Mouse (Mus musculus) ovary, postnatal 36 days (tissue): ENCODE results near the gene Ednra.
"Not testable (repeated sequence)": the region's sequence is repeated elsewhere in the genome, so short reads cannot be mapped to it uniquely, and the experiment has no call there.

Experiments used
- DNase-seq: peaks from one replicate; pipeline ENCODE4 v3.0.0; 2022; ENCODE audit warnings: low spot score, mixed read lengths

The Ednra gene

DNA sequence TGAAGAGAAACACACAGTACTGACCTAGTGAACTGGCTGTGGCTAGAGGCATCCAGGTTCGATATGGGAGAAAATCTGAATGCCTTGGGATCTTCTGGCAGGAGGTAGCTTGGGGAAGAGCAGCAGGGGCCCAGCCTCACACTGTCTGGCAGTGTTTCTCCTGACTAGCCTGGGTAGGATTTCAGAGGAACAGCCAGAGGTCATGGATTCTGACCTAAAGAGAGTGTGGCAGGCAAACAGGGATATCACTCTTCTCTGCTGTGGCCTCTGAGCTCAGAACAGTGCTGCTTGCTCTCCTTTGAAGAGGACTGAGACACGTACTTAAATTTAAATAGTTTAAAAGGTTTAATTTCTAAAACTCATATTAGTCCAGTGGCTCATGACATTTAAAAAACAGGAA is 7.2 kb downstream of the Ednra start:
- DNase-seq: no peak

DNA sequence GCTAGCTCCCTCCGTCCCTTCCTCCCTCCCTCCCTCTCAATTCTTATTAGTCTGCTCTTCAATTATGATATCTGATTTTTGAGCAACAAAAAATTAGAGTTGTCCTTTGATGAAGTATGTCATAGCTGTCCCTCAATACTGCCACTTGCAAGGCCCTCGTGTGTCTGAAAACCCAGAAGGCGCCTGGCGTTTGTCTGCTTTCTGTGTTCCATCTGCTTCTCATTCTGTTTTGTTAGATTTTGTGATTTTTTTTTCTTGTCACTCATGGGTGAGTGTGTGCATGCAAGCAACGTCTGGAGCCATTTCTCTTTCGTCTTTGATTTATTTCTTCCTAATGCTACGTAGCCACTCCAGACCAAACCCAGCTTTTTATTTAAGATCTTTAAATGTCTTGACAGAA is 9.8 kb downstream of the Ednra start:
- no peak for DNase-seq

DNA sequence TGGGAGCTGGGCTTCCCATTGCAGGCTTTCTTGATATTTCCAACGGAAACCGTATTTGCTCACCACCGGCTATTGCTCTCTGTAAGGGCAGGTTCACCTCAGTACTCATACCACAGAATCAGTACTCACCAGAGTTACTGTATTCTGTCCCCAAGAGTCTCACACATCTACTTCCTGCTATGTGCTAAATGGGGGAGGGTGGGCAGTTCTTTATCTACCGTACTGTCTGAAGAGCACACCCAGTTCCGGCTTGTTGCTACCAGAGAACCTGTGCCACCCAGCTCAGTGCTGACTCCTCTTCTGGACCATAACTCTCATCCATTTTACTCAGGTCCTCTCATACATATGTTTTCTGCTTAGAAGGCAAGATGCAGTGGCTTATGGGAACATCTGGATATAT is 10.6 kb downstream of the Ednra start:
- no peak for DNase-seq

DNA sequence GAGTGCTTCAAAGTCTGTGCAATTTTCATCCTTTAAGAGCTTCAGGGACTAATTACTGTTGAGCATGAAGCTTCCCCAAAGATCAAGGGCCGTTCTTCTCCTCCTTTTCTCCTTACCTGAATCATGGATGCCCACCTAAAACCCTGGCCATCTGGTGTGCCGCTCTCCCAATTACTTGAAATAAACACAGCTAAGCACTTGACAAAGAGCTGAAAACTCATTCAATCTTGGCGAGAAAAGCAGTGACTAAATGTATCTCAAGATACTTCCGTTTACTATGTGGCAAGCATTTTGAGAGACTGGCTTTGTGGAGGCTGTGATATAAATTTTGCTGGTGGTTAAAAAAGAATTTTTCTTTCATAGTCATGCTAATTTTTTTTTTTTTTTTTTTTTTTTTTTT is 19.5 kb downstream of the Ednra start:
- no peak for DNase-seq

DNA sequence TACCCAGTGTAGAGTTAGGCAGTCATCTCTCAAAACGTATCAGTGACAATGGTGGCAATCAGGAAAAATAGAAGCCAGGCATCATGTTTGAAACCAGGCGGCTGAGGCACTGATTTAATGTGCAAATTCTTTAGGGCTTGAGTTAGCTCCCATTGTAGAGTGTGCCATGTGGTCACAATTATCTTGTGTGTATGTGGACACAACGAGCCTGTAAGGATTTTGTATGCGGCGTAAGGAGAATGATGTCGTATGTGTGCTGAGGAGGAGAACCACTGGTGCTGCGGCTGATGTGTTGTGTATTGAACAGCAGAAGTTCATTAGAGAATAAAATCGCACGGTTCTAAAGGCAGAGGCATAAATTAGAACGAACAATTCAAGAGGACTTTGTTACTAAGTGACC is 26.2 kb downstream of the Ednra start:
- no peak for DNase-seq

DNA sequence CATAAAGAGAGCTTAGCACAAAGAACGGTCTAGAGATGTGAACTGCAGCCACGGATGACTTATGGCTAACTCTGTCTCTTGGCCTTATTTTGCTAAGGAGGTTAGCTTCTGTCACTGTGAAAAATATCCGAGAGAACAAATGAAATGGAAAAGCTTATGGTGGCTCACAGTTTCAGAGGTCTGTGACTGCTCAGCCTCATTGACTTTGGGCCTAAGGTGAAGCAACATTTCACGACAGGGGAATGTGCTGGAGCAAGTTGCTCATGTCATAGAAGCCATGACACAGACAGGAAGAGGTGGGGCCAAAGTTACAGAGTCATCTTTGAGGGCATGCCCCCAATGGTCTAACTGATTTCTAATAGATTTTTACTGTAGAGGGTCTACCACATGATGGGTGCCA is 28.1 kb downstream of the Ednra start:
- DNase-seq: no peak

DNA sequence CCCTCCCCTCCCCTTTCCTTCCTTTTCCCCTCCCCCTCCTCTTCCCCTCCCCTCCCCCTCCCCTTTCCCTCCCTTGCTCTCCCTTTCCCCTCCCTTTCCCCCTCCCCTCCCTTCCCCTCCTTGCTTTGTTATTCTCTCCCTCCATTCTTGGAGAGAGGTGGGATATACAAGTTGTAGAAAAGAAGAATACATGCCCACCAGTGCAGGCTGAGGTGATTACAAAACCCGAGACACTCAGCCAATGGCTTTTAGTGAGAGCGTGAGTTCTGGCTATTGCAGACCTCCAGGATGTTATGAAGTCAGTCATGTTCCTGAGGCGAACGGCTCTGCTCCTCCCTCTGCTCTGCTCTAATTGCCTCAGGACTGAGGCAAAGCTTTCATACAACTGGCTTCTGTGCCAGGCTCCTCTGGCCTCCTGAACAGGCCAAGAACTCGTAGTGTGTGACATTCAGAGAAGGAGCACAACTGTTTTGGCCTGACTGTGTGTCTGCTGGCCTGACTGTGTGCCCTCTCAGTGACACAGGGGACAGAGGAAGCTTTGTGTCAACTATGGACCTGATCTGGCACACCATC is 28.7 kb downstream of the Ednra start:
- no peak for DNase-seq

DNA sequence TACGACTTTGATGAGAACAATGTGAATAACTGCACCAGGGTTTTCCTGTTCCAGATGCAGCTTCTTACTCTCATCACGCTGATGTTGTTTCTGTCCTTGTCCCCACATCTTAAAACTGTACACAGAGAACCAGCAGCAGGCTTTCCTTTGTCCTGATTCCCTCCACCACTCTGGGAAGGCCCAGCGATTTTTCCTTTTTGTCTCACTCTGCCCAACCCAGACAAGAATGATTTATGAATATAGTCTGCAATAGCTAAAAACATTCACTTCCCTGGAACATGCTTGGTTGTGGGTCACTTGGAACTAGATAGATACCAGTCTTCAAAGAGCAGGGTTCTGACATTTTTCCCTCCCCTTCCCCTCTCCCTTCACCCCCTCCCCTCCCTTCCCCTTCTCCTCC is 29.2 kb downstream of the Ednra start:
- no peak for DNase-seq

DNA sequence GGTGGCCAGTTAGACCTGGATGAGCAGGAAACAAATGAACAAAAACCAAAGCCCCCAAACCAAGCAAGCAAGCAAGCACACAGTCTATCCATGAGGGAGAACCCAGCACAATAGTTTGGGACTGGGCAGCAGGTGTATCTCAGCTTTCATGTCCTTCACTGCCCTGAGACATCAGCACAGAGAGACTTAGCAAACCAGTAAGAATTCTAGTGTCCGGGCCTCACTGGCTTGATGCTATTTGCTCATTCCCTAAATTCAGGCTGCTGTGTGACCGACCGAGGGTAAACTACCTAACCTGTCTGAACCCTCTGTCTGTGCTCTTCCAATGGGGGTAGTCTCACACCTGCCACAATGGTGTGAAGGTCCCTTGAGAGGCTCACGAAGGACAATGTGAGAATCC is 29.7 kb downstream of the Ednra start:
- no peak for DNase-seq

DNA sequence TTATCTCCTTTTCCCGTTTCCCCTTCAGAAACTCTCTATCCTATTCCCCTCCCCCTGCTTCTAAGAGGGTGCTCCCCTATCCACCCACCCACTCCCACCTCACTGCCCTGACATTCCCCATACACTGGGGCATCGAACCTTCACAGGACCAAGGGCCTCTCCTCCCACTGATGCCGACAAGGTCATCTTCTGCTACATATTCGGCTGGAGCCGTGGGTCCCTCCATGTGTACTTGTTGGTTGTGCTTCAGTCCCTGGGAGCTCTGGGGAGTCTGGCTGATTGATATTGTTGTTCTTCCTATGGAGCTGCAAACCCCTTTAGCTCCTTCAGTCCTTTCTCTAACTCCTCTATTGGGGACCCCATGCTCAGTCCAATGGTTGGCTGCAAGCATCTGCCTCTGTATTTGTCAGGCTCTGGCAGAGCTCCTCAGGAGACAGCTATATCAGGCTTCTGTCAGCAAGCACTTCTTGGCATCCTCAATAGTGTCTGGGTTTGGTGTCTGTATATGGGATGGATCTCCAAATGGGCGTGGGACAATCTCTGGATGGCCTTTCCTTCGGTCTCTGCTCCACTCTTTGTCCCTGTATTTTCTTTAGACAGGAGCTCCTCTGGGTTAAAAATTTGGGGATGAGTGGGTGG is 34.7 kb downstream of the Ednra start:
- not testable (repeated sequence) for DNase-seq

DNA sequence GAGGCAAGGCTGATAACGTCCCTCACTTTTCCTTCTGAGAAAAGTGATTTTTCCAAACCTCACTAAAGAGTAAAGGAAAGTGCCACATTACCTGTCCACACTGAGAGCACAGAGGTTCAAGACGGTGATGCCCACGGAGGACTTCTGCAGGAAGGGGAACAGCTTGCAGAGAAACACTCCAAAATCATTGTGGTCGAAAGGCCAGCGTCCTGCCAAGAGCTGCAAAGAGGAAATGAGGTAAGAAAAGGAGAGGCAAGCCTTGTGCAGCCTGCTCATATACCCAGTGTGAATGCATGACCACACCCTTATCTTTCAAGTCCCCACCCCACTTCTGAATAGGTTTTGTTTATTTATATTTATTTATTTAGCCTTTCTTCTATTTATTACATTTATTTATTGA is 35.3 kb downstream of the Ednra start:
- no peak for DNase-seq

DNA sequence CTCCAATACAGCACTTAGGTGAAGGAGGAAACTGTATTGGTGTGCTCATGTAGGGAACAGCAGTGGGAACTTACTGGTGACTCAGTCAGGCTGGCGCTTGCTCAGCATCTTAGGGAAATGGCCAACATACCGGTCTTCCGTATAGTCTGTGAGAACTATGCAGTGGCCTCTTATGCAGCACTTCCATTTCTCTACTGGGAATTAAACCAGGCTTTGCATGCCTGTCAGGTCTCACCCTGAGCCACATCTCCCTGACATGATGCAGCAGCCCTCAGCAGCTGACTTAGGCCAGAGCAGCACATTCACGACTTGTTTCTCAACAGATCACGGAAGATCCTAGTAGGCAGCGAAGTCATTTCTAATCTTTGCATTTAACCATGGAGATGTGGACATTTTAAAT is 39.9 kb downstream of the Ednra start:
- DNase-seq: no peak

DNA sequence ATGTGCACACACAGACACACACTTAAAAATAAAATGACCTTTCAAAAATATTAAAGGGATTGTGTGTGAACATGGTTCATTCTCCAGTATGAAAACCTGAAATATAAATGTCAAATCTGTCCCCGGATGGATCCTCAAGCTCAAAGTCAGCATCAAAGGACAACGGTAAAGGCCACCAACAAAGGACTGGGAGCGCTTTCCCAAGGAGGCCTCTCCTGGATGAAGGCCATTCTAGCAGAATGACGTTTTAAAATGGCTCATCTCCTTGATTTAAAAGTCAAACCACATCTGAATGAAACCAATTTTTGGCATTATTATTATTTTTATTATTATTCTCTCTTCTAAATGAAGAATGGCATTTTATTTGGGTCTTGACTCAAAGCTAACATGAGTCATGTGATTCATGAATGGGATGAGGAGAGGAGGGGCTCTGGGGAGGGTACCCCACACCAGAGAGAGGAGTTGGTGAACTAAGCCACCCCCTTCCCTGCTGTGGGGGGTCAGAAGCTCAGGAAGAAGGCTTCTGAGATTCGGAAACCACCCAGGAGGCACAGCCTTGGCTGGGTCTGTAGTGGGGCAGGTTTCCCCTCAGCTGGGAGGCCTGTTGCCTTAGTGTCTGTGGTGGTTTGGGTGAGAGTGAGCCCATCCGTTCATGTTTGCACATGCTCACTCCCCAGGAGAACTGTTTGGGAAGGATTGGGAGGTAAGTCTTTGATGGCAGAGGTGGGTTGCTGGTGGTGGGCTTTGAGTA is 40.7 kb downstream of the Ednra start:
- DNase-seq: no peak

DNA sequence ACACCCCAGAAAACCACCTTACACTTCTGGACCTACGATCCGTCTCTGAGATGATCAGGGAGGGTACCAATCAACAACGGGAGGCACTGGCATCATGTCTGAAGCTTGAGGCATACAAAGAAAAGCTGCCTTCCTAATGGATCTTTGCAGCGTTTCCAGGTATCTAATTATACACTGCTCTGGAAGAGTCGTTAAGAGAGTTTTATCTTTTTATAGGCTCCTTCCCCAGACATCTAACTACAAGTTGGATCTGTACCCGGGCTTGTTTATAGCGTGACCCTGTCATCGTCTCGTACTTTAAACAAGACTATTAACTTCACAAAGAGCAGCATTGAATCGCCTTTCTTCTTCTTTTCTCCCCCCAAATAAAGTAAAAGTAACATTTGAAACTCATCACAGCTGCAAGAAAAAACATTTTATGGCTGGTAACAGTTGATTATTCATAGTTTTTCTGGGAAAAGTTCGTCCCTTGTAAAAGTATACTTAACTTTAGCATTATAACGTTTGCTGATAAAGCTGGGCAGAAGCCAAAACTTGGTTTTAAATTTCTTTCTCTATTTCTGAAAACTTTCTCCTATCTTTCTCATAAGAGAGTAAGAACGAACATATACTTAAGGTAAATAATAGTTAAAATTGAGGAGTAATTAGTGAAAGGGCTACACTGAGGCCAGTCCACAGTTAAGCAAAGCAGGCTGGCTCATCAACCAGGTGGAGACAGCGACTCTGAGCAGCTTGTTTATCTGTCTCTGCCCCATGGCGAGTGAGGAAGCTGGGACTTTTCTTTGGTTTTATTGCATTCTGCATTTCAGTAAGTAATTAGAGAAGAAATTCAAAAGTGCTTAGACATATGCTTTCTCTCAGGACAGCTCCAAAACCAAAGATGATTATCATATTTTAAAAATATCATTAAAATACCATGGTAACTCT is 42.0 kb downstream of the Ednra start:
- no peak for DNase-seq

DNA sequence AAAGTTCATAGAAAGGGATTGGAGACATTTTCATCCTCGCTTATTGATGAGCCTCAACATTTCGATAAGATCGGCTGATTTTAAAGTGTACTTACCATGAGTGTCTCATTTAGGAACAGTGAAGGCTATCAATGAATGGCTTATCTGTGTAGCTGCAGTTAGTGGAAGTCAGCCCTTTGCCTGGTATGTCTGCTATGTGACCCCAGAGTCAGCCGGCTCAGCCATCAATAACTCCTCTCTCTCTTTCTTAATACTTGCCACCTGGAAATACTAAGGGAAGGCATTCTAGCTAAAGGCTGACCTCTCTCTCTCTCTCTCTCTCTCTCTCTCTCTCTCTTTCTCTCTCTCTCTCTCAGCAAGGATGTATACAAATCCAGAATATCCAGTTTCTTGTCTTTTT is 52.2 kb downstream of the Ednra start:
- DNase-seq: no peak

DNA sequence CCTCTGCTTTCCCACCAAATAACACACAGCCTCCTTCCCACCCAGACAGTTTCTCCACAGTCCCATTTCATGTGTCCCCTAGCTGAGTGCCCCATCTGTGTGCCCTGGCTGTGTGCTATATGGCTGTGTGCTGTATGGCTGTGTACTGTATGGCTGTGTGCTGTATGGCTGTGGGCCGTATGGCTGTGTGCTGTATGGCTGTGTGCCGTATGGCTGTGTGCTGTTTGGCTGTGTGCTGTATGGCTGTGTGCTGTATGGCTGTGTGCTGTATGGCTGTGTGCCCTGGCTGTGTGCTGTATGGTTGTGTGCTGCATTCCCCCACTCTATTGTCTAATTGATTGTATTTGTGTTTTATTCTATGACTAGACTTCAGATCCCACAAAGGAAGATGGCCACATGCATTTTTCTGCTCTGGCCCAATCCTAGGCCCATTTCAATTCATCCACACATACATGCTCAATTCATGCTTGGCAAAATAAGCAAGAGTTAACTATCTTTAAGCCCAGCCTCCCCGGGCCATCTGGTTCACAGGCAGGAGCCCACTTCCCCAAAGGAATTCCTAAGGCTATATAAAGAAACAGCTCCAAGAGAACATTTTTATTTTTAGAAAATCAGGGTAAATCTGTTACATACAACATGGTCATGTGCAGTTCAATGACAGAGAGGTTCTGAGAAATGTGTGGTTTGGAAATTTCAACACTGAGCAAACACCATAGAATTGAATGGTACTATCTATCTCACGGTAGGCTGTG is 53.5 kb downstream of the Ednra start:
- no peak for DNase-seq

DNA sequence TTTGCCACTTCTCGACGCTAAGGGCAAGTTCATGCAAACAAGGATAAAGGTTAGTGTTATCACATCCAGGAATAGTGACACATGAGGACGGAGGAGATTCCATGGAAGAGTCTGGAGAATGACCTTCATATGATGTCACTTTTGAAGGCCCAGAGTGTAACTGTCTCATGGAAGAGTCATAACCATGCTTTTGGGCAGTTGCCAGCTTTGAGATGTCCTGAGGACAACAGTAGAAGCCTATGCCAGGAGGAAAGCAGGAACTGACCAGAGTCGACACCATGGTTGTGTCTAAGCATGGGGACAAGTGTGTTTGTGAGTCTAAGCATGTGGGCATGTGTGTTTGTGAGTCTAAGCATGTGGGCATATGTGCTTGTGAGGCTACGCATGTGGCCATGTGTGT is 56.3 kb downstream of the Ednra start:
- DNase-seq: no peak

DNA sequence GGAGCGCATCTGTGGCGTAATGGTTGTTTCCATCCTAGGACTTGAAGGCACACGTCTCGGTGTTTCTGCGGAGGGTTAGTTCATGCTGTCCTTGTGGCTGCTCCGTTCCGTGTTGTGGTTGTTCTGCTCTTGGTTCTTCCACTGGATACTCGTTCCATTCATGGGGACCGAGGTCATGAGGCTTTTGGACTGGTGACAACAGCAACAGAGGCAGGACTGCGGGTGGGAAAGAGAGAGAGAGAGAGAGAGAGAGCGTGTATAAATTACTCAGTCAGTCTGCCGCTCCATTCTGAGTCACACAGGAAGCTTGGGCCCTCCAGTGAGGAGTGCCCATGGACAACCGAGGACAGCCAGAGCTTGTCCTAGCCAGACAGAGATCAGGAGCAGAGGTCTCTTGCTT is 59.4 kb downstream of the Ednra start:
- DNase-seq: no peak

DNA sequence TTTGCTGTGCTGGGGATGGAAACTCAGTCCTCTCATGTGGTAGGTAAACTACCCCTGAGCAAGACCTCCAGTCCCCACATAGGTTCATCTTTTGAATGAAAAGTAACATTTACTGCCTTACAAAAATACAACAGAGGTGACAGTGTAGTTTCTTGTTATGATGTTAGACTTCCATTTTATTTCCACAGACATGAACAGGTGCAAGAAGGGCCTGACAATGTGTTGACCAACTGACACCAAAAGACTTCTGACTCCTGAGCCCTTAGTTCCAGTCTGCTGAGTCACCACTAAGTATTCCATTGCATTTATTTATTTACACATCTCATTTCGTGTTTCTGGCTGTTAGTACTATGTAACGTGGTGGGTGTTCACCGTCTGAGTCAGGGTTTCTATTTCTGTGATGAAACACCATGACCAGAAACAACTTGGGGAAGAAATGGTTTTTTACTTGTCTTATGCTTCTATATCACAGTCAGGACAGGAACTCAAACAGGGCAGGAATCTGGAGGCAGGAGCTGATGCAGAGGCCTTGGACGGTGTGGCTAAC is 64.7 kb downstream of the Ednra start:
- no peak for DNase-seq

DNA sequence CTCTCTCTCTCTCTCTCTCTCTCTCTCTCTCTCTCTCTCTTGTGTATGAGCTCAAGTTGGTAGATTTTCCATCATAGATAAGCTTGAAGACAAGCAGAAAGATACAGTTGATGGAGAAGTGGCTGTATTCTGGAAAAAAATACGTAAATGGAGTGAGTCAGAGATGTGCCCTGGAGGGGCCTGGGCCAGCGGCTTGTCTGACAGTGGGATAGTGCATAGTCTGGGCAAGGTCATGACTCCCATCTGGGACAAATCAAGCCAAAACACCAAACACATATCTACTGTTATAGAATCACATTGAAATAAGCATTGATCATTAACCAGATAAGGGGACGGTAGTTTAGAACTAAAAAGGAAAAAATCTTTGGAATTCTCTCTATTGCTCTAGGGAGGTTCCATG is 65.9 kb downstream of the Ednra start:
- no peak for DNase-seq

DNA sequence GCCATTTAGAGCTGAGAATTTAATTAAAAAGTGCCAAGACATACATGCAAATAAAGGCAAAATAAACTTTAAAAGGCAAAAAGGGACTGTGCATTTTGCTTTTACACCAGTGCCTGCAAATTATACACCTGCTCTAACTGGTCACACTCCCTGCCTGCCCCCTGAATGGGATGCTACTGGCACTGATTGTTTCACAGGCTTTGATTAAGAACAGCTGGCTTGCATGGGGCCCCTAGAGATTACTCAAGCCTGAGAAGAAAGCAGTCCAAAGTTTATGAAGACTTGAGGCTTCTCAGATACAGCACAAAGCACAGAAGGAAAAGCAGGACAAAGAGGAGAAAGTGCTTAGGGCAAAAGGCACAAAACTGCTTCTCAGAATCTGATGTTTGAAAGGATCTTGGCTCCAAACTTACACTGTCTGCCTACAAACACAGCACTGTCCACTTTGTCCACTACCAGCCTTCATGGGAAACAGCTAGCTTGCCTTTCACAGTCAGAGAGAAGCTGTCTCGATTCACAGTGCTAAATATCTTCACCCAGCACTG is 73.5 kb downstream of the Ednra start:
- DNase-seq: no peak
